Mouse (Mus musculus): Measurements from ENCODE around the gene Dok5. TPM values are rescaled to one million over a fixed set of nuclear protein-coding genes. Genes with fewer than 3 reads are reported as not detected.

Dok5 gene
- 10 to 100 TPM; 35.9 to 38.6 TPM for total RNA-seq (2021)

GRCm38 (mm10) chr2:170731632-170732561 lies at the start of gene Dok5:
Dok5 (plus strand) TSS chr2:170731807.
- intact Hi-C loops (cut with DNase I) = loop anchor here (2.0 to 5.0 kb wide), 3 partner anchors 35 to 115 kb away; no protein-coding TSS in a partner anchor
- DNase-seq (ENCODE audit: low spot score in 2 of 2) = peak; percentile 89 to 96

GRCm38 (mm10) chr2:170683385-170683784 lies 48.2 kb upstream of the Dok5 start:
- no peak for DNase-seq (ENCODE audit: low spot score in 2 of 2)
- intact Hi-C loops (cut with DNase I) = no loop called here

GRCm38 (mm10) chr2:170695071-170695936 lies 36.3 kb upstream of the Dok5 start:
- intact Hi-C loops (cut with DNase I) = no loop called here
- DNase-seq (ENCODE audit: low spot score in 2 of 2) = no peak

- intact Hi-C loops (cut with DNase I) = no loop called here
- DNase-seq (ENCODE audit: low spot score in 2 of 2) = no peak
Observed at GRCm38 (mm10) chr2:170695937-170696510, 35.6 kb upstream of the Dok5 start.

- DNase-seq (ENCODE audit: low spot score in 2 of 2) = no peak
- intact Hi-C loops (cut with DNase I) = no loop called here
Observed at GRCm38 (mm10) chr2:170700471-170700870, 31.1 kb upstream of the Dok5 start.

GRCm38 (mm10) chr2:170706488-170706887 lies 25.1 kb upstream of the Dok5 start:
- DNase-seq (ENCODE audit: low spot score in 2 of 2) = no peak
- intact Hi-C loops (cut with DNase I) = no loop called here

GRCm38 (mm10) chr2:170707672-170708071 lies 23.9 kb upstream of the Dok5 start:
- no peak for DNase-seq (ENCODE audit: low spot score in 2 of 2)
- intact Hi-C loops (cut with DNase I) = no loop called here

- intact Hi-C loops (cut with DNase I) = no loop called here
- DNase-seq (ENCODE audit: low spot score in 2 of 2) = no peak
Observed at GRCm38 (mm10) chr2:170708901-170709300, 22.7 kb upstream of the Dok5 start.

- DNase-seq (ENCODE audit: low spot score in 2 of 2) = no peak
- intact Hi-C loops (cut with DNase I) = no loop called here
Observed at GRCm38 (mm10) chr2:170712658-170713285, 18.8 kb upstream of the Dok5 start.

- intact Hi-C loops (cut with DNase I) = no loop called here
- DNase-seq (ENCODE audit: low spot score in 2 of 2) = no peak
Observed at GRCm38 (mm10) chr2:170720386-170720785, 11.2 kb upstream of the Dok5 start.

GRCm38 (mm10) chr2:170724136-170724535 lies 7.5 kb upstream of the Dok5 start:
- intact Hi-C loops (cut with DNase I) = no loop called here
- DNase-seq (ENCODE audit: low spot score in 2 of 2) = no peak

GRCm38 (mm10) chr2:170724716-170725115 lies 6.9 kb upstream of the Dok5 start:
- intact Hi-C loops (cut with DNase I) = no loop called here
- no peak for DNase-seq (ENCODE audit: low spot score in 2 of 2)

- no peak for DNase-seq (ENCODE audit: low spot score in 2 of 2)
- intact Hi-C loops (cut with DNase I) = no loop called here
Observed at GRCm38 (mm10) chr2:170725796-170726195, 5.8 kb upstream of the Dok5 start.

- DNase-seq (ENCODE audit: low spot score in 2 of 2) = peak in 1 of 2 experiments; percentile 64
- intact Hi-C loops (cut with DNase I) = no loop called here
Observed at GRCm38 (mm10) chr2:170726996-170727710, 4.5 kb upstream of the Dok5 start.

- no peak for DNase-seq (ENCODE audit: low spot score in 2 of 2)
- intact Hi-C loops (cut with DNase I) = no loop called here
Observed at GRCm38 (mm10) chr2:170728864-170729263, 2.7 kb upstream of the Dok5 start.

GRCm38 (mm10) chr2:170729661-170730060 lies 1.9 kb upstream of the Dok5 start:
- no peak for DNase-seq (ENCODE audit: low spot score in 2 of 2)
- intact Hi-C loops (cut with DNase I) = loop anchor here (2.0 to 5.0 kb wide), 3 partner anchors 37 to 118 kb away; no protein-coding TSS in a partner anchor

GRCm38 (mm10) chr2:170730136-170730535 lies 1.5 kb upstream of the Dok5 start:
- intact Hi-C loops (cut with DNase I) = loop anchor here (2.0 to 5.0 kb wide), 3 partner anchors 37 to 117 kb away; no protein-coding TSS in a partner anchor
- DNase-seq (ENCODE audit: low spot score in 2 of 2) = no peak

GRCm38 (mm10) chr2:170730781-170731180 lies 826 bp upstream of the Dok5 start:
- intact Hi-C loops (cut with DNase I) = loop anchor here (2.0 to 5.0 kb wide), 3 partner anchors 36 to 117 kb away; no protein-coding TSS in a partner anchor
- no peak for DNase-seq (ENCODE audit: low spot score in 2 of 2)

- intact Hi-C loops (cut with DNase I) = loop anchor here (2.0 to 5.0 kb wide), 3 partner anchors 36 to 116 kb away; no protein-coding TSS in a partner anchor
- DNase-seq (ENCODE audit: low spot score in 2 of 2) = no peak
Observed at GRCm38 (mm10) chr2:170731205-170731604, 402 bp upstream of the Dok5 start.
